Mouse (Mus musculus): ENCODE results near the gene Tiam1. TPM values are rescaled to one million over a fixed set of nuclear protein-coding genes. Genes with fewer than 3 reads are reported as not detected.

Tiam1 gene
- polyA plus RNA-seq, 1 experiment from 2014 or later: 30.8 TPM

GRCm38 (mm10) chr16:89950251-89950650 lies 193.3 kb downstream of the Tiam1 start:
- Histone ChIP-seq H3K4me2 (no peak overlapping the region), H3K9me3 (no peaks in the 10 kb centered on the region), H3K4me1 (peaks cover 6% of the 10 kb centered on the region; the same call in 1 of the 2 replicates), H3K4me3 (no peak overlapping the region), H3K27ac (no peak overlapping the region), H3K27me3 (replicated peaks) (no peaks in the 10 kb centered on the region), H3K36me3 (replicated peaks) (no peaks in the 10 kb centered on the region), H3K9ac (no peak overlapping the region)
- 80% methylated on average over 6 of the region's 6 CpGs for WGBS
- no peak for ATAC-seq (replicated peaks)

GRCm38 (mm10) chr16:89948040-89948439 lies 195.5 kb downstream of the Tiam1 start:
- Histone ChIP-seq H3K27ac (no peak overlapping the region), H3K9ac (no peak overlapping the region), H3K27me3 (replicated peaks) (no peaks in the 10 kb centered on the region), H3K4me2 (no peak overlapping the region), H3K4me1 (peaks cover 28% of the 10 kb centered on the region), H3K9me3 (no peaks in the 10 kb centered on the region), H3K4me3 (no peak overlapping the region), H3K36me3 (replicated peaks) (no peaks in the 10 kb centered on the region)
- no peak for ATAC-seq (replicated peaks)
- WGBS: 88% methylated on average over 1 of the region's 1 CpGs

GRCm38 (mm10) chr16:89946816-89947215 lies 196.8 kb downstream of the Tiam1 start:
- Histone ChIP-seq H3K4me2 (no peak overlapping the region), H3K36me3 (replicated peaks) (no peaks in the 10 kb centered on the region), H3K9ac (no peak overlapping the region), H3K9me3 (no peaks in the 10 kb centered on the region), H3K27me3 (replicated peaks) (no peaks in the 10 kb centered on the region), H3K4me3 (no peak overlapping the region), H3K27ac (no peak overlapping the region), H3K4me1 (peaks cover 34% of the 10 kb centered on the region)
- 87% methylated on average over 11 of the region's 11 CpGs for WGBS
- ATAC-seq (replicated peaks): no peak

- Histone ChIP-seq H3K4me3 (no peak overlapping the region), H3K27me3 (replicated peaks) (no peaks in the 10 kb centered on the region), H3K36me3 (replicated peaks) (no peaks in the 10 kb centered on the region), H3K4me2 (peak overlapping the region; percentile 28; the same call in 1 of the 2 replicates), H3K4me1 (peaks cover 34% of the 10 kb centered on the region), H3K9ac (peak overlapping the region; percentile 16; the same call in 1 of the 2 replicates), H3K9me3 (no peaks in the 10 kb centered on the region), H3K27ac (peak overlapping the region; percentile 6; the same call in 1 of the 2 replicates)
- 21% methylated on average over 19 of the region's 19 CpGs for WGBS
- peak; percentile 32 for ATAC-seq (replicated peaks)
Measured at GRCm38 (mm10) chr16:89944604-89945283, 198.8 kb downstream of the Tiam1 start.

GRCm38 (mm10) chr16:89944050-89944449 lies 199.5 kb downstream of the Tiam1 start:
- H3K4me3 ChIP-seq: no peak overlapping the region
- WGBS: 5% methylated on average over 6 of the region's 6 CpGs
- no peaks in the 10 kb centered on the region for H3K27me3 ChIP-seq (replicated peaks)
- no peaks in the 10 kb centered on the region for H3K36me3 ChIP-seq (replicated peaks)
- peak overlapping the region; percentile 16; the same call in 1 of the 2 replicates for H3K9ac ChIP-seq
- no peaks in the 10 kb centered on the region for H3K9me3 ChIP-seq
- H3K27ac ChIP-seq: peak overlapping the region; percentile 6
- H3K4me2 ChIP-seq: peak overlapping the region; percentile 28
- H3K4me1 ChIP-seq: peaks cover 34% of the 10 kb centered on the region
- ATAC-seq (replicated peaks): peak; percentile 62

GRCm38 (mm10) chr16:89943267-89943971 lies 200.2 kb downstream of the Tiam1 start:
- Histone ChIP-seq H3K36me3 (replicated peaks) (no peaks in the 10 kb centered on the region), H3K27me3 (replicated peaks) (no peaks in the 10 kb centered on the region), H3K27ac (peak overlapping the region; percentile 6), H3K4me2 (peak overlapping the region; percentile 28), H3K4me3 (no peak overlapping the region), H3K9ac (0 out of 2 replicates have a peak overlapping the region, but pooled peaks have one; percentile 15), H3K9me3 (no peaks in the 10 kb centered on the region), H3K4me1 (peaks cover 34% of the 10 kb centered on the region)
- ATAC-seq (replicated peaks): peak; percentile 41
- WGBS: 8% methylated on average over 19 of the region's 19 CpGs

- no peak overlapping the region for H3K27ac ChIP-seq
- no peak overlapping the region for H3K4me2 ChIP-seq
- no peak for ATAC-seq (replicated peaks)
- 91% methylated on average over 8 of the region's 8 CpGs for WGBS
- peaks cover 32% of the 10 kb centered on the region for H3K4me1 ChIP-seq
- no peaks in the 10 kb centered on the region for H3K27me3 ChIP-seq (replicated peaks)
- H3K36me3 ChIP-seq (replicated peaks): no peaks in the 10 kb centered on the region
- no peak overlapping the region for H3K9ac ChIP-seq
- no peaks in the 10 kb centered on the region for H3K9me3 ChIP-seq
- no peak overlapping the region for H3K4me3 ChIP-seq
Measured at GRCm38 (mm10) chr16:89940696-89941095, 202.9 kb downstream of the Tiam1 start.

GRCm38 (mm10) chr16:89938277-89938676 lies 205.3 kb downstream of the Tiam1 start:
- peaks cover 8% of the 10 kb centered on the region for H3K4me1 ChIP-seq
- H3K27me3 ChIP-seq (replicated peaks): no peaks in the 10 kb centered on the region
- no peak for ATAC-seq (replicated peaks)
- 50% methylated on average over 7 of the region's 7 CpGs for WGBS
- no peak overlapping the region for H3K4me3 ChIP-seq
- no peak overlapping the region for H3K9ac ChIP-seq
- no peak overlapping the region for H3K27ac ChIP-seq
- no peaks in the 10 kb centered on the region for H3K9me3 ChIP-seq
- H3K4me2 ChIP-seq: no peak overlapping the region
- no peaks in the 10 kb centered on the region for H3K36me3 ChIP-seq (replicated peaks)

GRCm38 (mm10) chr16:89936571-89936970 lies 207.0 kb downstream of the Tiam1 start:
- no peaks in the 10 kb centered on the region for H3K9me3 ChIP-seq
- no peak for ATAC-seq (replicated peaks)
- 76% methylated on average over 6 of the region's 6 CpGs for WGBS

GRCm38 (mm10) chr16:89935398-89935797 lies 208.2 kb downstream of the Tiam1 start:
- Histone ChIP-seq H3K4me3 (no peak overlapping the region), H3K4me2 (no peak overlapping the region), H3K27me3 (replicated peaks) (no peaks in the 10 kb centered on the region), H3K9me3 (no peaks in the 10 kb centered on the region), H3K36me3 (replicated peaks) (no peaks in the 10 kb centered on the region), H3K9ac (no peak overlapping the region), H3K4me1 (no peaks in the 10 kb centered on the region), H3K27ac (no peak overlapping the region)
- ATAC-seq (replicated peaks): no peak
- 83% methylated on average over 12 of the region's 12 CpGs for WGBS

More at GRCm38 (mm10) chr16:89936571-89936970, 207.0 kb downstream of the Tiam1 start:
- Histone ChIP-seq H3K4me2 (no peak overlapping the region), H3K4me3 (no peak overlapping the region), H3K9ac (no peak overlapping the region), H3K27ac (no peak overlapping the region), H3K4me1 (no peaks in the 10 kb centered on the region), H3K27me3 (replicated peaks) (no peaks in the 10 kb centered on the region), H3K36me3 (replicated peaks) (no peaks in the 10 kb centered on the region)

GRCm38 (mm10) chr16:89934616-89935015 lies 209.0 kb downstream of the Tiam1 start:
- Histone ChIP-seq H3K27ac (no peak overlapping the region), H3K27me3 (replicated peaks) (no peaks in the 10 kb centered on the region), H3K9ac (no peak overlapping the region), H3K4me3 (no peak overlapping the region), H3K36me3 (replicated peaks) (no peaks in the 10 kb centered on the region), H3K4me1 (no peaks in the 10 kb centered on the region), H3K9me3 (no peaks in the 10 kb centered on the region), H3K4me2 (no peak overlapping the region)
- no peak for ATAC-seq (replicated peaks)
- WGBS: 60% methylated on average over 10 of the region's 10 CpGs

- Histone ChIP-seq H3K4me2 (no peak overlapping the region), H3K9ac (no peak overlapping the region), H3K27me3 (replicated peaks) (no peaks in the 10 kb centered on the region), H3K9me3 (no peaks in the 10 kb centered on the region), H3K27ac (no peak overlapping the region), H3K36me3 (replicated peaks) (no peaks in the 10 kb centered on the region), H3K4me1 (no peaks in the 10 kb centered on the region), H3K4me3 (no peak overlapping the region)
- WGBS: 83% methylated on average over 7 of the region's 7 CpGs
- no peak for ATAC-seq (replicated peaks)
Measured at GRCm38 (mm10) chr16:89933976-89934375, 209.6 kb downstream of the Tiam1 start.
